Mouse (Mus musculus) CH12.LX (cell line): ENCODE data around the gene 1700001C02Rik. TPM values are rescaled to one million over a fixed set of nuclear protein-coding genes. Genes with fewer than 3 reads are reported as not detected.

Experiments used
- DNase-seq: peaks from one replicate; pipeline ENCODE4 v3.0.0-alpha.2; 2013; ENCODE audit errors: extremely low read depth
- H3K27ac ChIP-seq: 2 replicates; pipeline ENCODE4 v1.5.1; 2012; ENCODE audit warnings: low read depth, mild to moderate bottlenecking, control low read depth, moderate library complexity; ENCODE audit not compliant: insufficient read depth
- H3K27me3 ChIP-seq: replicated peaks from 2 replicates; pipeline ENCODE3; 2012; ENCODE audit warnings: inconsistent platforms
- H3K36me3 ChIP-seq, 2 experiments: replicated peaks in 1 of 2; 2 replicates each; pipeline versions ENCODE3 to v1.6.1; 2012; ENCODE audit warnings: inconsistent platforms in 1 of 2, low read length in 1 of 2, mild to moderate bottlenecking in 1 of 2, mixed read lengths in 1 of 2, moderate library complexity in 1 of 2; ENCODE audit not compliant: control insufficient read depth in 1 of 2, insufficient read depth in 1 of 2
- H3K4me1 ChIP-seq, 2 experiments: 2 replicates each; pipeline ENCODE4 v1.6.1; 2012; ENCODE audit warnings: inconsistent platforms in 1 of 2, moderate library complexity in 1 of 2; ENCODE audit not compliant: insufficient read depth in 2 of 2, control insufficient read depth in 1 of 2
- H3K4me2 ChIP-seq: 2 replicates; pipeline ENCODE4 v1.6.1; 2012; ENCODE audit warnings: low read depth, mild to moderate bottlenecking, control low read depth; ENCODE audit not compliant: poor library complexity, insufficient read depth, severe bottlenecking
- H3K4me3 ChIP-seq, 3 experiments: fragments of 150-350 bp in 1 of 3; sonication (generic) in 1 of 3; replicated peaks in 1 of 3; 2 replicates each; pipeline versions ENCODE3 to v1.5.1; 2011 to 2012; ENCODE audit warnings: low read depth in 2 of 3, low read length in 2 of 3, mild to moderate bottlenecking in 2 of 3, moderate library complexity in 2 of 3, control low read depth in 1 of 3, improper control_type of control experiment in 1 of 3, inconsistent platforms in 1 of 3, mixed read lengths in 1 of 3; ENCODE audit not compliant: poor library complexity in 1 of 3
- H3K79me2 ChIP-seq: replicated peaks from 2 replicates; pipeline ENCODE4 v1.6.1; 2012; ENCODE audit warnings: mild to moderate bottlenecking, moderate library complexity; ENCODE audit not compliant: control insufficient read depth, poor library complexity, insufficient read depth, severe bottlenecking; ENCODE audit errors: extremely low read depth
- H3K9ac ChIP-seq: 2 replicates; pipeline ENCODE4 v1.6.1; 2012; ENCODE audit warnings: low read depth, mild to moderate bottlenecking, control low read depth, moderate library complexity; ENCODE audit not compliant: insufficient read depth
- H3K9me3 ChIP-seq: replicated peaks from 2 replicates; pipeline ENCODE3; 2012; ENCODE audit warnings: low read length, inconsistent platforms, mixed read lengths
- BHLHE40 ChIP-seq: IDR thresholded peaks from 2 replicates; pipeline ENCODE4 v1.6.1; 2011; ENCODE audit warnings: mild to moderate bottlenecking, low read depth, low read length, improper control_type of control experiment
- CTCF ChIP-seq, 2 experiments: IDR thresholded peaks in 1 of 2; conservative IDR thresholded peaks in 1 of 2; 2 replicates each; pipeline ENCODE4 v1.5.1; 2011 to 2012; ENCODE audit warnings: low read depth in 2 of 2, low read length in 2 of 2, improper control_type of control experiment in 1 of 2, inconsistent platforms in 1 of 2, mild to moderate bottlenecking in 1 of 2, moderate library complexity in 1 of 2
- IRF4 ChIP-seq: IDR thresholded peaks from 2 replicates; pipeline ENCODE4 v1.6.1; 2014; ENCODE audit warnings: low read depth, mild to moderate bottlenecking, inconsistent platforms, low read length, improper control_type of control experiment
- KAT2A ChIP-seq: IDR thresholded peaks from 2 replicates; pipeline ENCODE4 v1.6.1; 2012; ENCODE audit warnings: low read length, improper control_type of control experiment, inconsistent platforms; ENCODE audit not compliant: insufficient replicate concordance
- MXI1 ChIP-seq: IDR thresholded peaks from 2 replicates; pipeline ENCODE4 v1.6.1; 2011; ENCODE audit warnings: mild to moderate bottlenecking, low read depth, low read length, improper control_type of control experiment
- POLR2AphosphoS2 ChIP-seq: IDR thresholded peaks from 2 replicates; pipeline ENCODE4 v1.6.1; 2011; ENCODE audit warnings: low read depth, low read length, improper control_type of control experiment
- RCOR1 ChIP-seq: conservative IDR thresholded peaks from 2 replicates; pipeline ENCODE4 v1.6.1; 2012; ENCODE audit warnings: low read depth, mild to moderate bottlenecking, inconsistent platforms, low read length, improper control_type of control experiment
- TCF12 ChIP-seq: IDR thresholded peaks from 2 replicates; pipeline ENCODE4 v1.6.1; 2014; ENCODE audit warnings: low read depth, mild to moderate bottlenecking, inconsistent platforms, low read length, improper control_type of control experiment
- USF1 ChIP-seq: IDR thresholded peaks from 2 replicates; pipeline ENCODE4 v1.6.1; 2014; ENCODE audit warnings: low read depth, mild to moderate bottlenecking, inconsistent platforms, low read length, improper control_type of control experiment
- USF2 ChIP-seq: conservative IDR thresholded peaks from 2 replicates; pipeline ENCODE4 v1.6.1; 2011; ENCODE audit warnings: low read depth, low read length, improper control_type of control experiment
- dilution Hi-C: fragments of 300-500 bp; cut with MboI; formaldehyde crosslinking; loops from 2 replicates; pipeline ENCODE4 v1.14.3; 2020; ENCODE audit warnings: low sequenced_read_pairs; ENCODE audit not compliant: extremely low pct_unique_long_range_greater_than_20kb, extremely low pct_ligation_motif_present
- in situ Hi-C: fragments of 300-500 bp; cut with MboI; formaldehyde crosslinking; loops from 3 replicates; pipeline ENCODE4 v1.14.3; 2019; ENCODE audit warnings: low sequenced_read_pairs, low pct_ligation_motif_present, low pct_unique_long_range_greater_than_20kb, mixed read lengths
- polyA plus RNA-seq: library from polyadenylated mRNA; unstranded; fragments of >175 nt; gene quantifications from 2 replicates; pipeline ENCODE4 v1.2.1, GENCODE M21; 2012; ENCODE audit warnings: low read depth; ENCODE audit not compliant: insufficient read length
- total RNA-seq, 2 experiments: library from RNA; depleted of rRNA; stranded (reverse); fragments of 300-350 nt in 1 of 2; fragments of >200 nt in 1 of 2; gene quantifications; 2 replicates each; pipeline ENCODE4 v1.2.3; 2012 to 2014

The 1700001C02Rik gene
- total and polyA plus RNA-seq, 3 experiments, result not detected

DNA sequence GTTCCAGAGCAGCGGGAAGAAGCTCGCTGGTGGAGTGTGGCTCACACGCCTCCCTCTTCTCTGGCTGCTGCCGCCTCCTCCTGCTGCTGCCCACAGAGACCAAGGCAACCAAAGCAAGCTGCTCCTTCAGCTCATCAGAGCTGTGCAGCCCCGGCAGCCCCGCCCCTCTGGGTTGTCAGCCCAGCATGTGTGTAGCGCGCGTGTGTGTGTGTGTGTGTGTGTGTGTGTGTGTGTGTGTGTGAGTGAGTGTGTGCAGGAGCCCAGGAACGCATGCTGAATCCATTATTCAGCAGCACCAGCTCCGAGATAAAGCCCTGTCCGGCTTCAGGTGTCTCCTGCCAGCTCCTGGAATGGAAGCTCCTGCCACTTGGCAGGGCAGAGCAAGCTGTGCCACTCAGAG is 4.0 kb upstream of the 1700001C02Rik start, which contains the start of gene Otof:
Otof (minus strand) TSS at position 112 of the 400 bp plus-strand sequence.
- Histone ChIP-seq H3K27me3 (peaks cover 93% of the 10 kb centered on the region), H3K4me3 (no peak within 1 kb of the TSS), H3K4me2 (no peak within 1 kb of the TSS), H3K79me2 (no peaks in the 10 kb centered on the region), H3K9me3 (no peaks in the 10 kb centered on the region), H3K36me3 (no peaks in the 10 kb centered on the region), H3K4me1 (no peaks in the 10 kb centered on the region), H3K27ac (no peak within 1 kb of the TSS), H3K9ac (no peak within 1 kb of the TSS)
- no peak for DNase-seq
- dilution Hi-C loops (no loop called here), in situ Hi-C loops (no loop called here)
- TF ChIP-seq POLR2AphosphoS2, result no peak
- TF ChIP-seq USF2, result no peak

DNA sequence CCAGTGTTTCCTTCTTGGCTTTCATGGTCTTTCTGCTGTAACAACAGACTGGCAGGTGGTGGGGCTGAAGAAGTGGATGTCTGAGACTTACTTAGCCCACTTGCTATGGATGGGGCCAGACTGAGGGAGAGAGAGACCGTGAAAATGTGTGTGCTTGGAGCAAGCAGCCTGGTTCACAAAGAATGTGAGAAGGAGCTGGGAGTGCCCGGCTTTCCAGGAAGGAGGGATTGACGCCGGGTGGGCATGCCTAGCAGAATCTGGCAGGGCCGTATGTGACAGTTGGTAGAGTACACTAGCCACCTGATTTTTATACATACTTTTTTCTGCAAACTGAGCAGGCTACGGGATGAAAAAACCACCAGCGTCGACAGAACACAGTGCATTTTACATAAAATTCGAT is 468 bp downstream of the 1700001C02Rik start:
- Histone ChIP-seq H3K9me3 (no peaks in the 10 kb centered on the region), H3K79me2 (no peaks in the 10 kb centered on the region), H3K4me3 (no peak overlapping the region), H3K9ac (no peak overlapping the region), H3K27me3 (peaks cover 57% of the 10 kb centered on the region), H3K36me3 (no peaks in the 10 kb centered on the region), H3K27ac (no peak overlapping the region), H3K4me1 (0 out of 4 replicates have a peak, but pooled peaks cover 0 to 3% of the 10 kb centered on the region in 2 experiments), H3K4me2 (no peak overlapping the region)
- TF ChIP-seq MXI1, result no peak
- in situ Hi-C loops, result no loop called here
- dilution Hi-C loops, result no loop called here
- no peak for DNase-seq

DNA sequence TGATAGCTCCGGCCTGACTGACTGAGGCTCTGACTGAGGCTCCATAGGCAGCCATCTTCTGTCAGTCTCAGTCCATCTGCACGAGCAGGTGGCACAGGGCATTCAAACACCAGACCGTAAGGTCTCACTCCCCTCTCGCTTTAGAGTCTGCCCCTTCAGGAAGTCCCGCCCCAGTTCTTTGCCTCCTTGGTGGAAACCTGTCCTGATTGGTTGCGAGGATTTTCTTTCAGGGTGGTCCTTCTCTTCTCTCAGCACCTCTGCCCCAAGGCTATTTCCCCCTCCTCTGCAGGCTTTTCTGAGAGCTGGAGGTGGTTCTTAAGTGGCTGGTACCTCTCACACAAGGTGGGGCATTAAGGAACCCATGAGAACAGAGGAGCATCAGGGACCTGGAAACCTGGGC is 4.6 kb downstream of the 1700001C02Rik start:
- peak; percentile 9 for DNase-seq
- dilution Hi-C loops, result no loop called here
- in situ Hi-C loops, result loop anchor here (5.0 kb wide), 1 partner anchor 48 kb away; no protein-coding TSS in a partner anchor
- no peak overlapping the region for H3K27ac ChIP-seq
- H3K9ac ChIP-seq, result no peak overlapping the region
- H3K36me3 ChIP-seq, result no peaks in the 10 kb centered on the region
- 0 out of 4 replicates have a peak, but pooled peaks cover 0 to 3% of the 10 kb centered on the region in 2 experiments for H3K4me1 ChIP-seq
- H3K4me3 ChIP-seq, result no peak overlapping the region
- TF ChIP-seq RCOR1 (no peak), BHLHE40 (no peak), CTCF (conservative IDR thresholded peaks at IDR 0.05 in 1 of 2, IDR thresholded peaks at IDR 0.05 in 1 of 2; ENCODE audit: low read depth in 2 of 2, low read length in 2 of 2) (no peak), IRF4 (no peak), TCF12 (no peak), USF1 (no peak), KAT2A (no peak)
- TF ChIP-seq, all 38 proteins: peak for 0
- H3K27me3 ChIP-seq, result peaks cover 53% of the 10 kb centered on the region
- no peaks in the 10 kb centered on the region for H3K9me3 ChIP-seq
- no peaks in the 10 kb centered on the region for H3K79me2 ChIP-seq
- no peak overlapping the region for H3K4me2 ChIP-seq
